Mouse (Mus musculus) frontal cortex, postnatal 14 days (tissue): ENCODE measurements at regions not wholly inside any gene's neighbourhood (a gene's known extent, or its start where the extent isn't known, plus 50 kb on each side); places are given as distances from the start of the nearest gene placed in this dataset.

Source experiments
- DNase-seq, 2 experiments: peaks; one replicate each; pipeline ENCODE4 v3.0.0; 2022; ENCODE audit warnings: low spot score in 2 of 2

- DNase-seq = peak; percentile 14 to 23
Measured at GRCm38 (mm10) chr12:42987018-42987606, 1223.0 kb downstream of the Dnajb9 start.

- no peak for DNase-seq
Measured at GRCm38 (mm10) chr12:42986505-42986904, 1223.6 kb downstream of the Dnajb9 start.

GRCm38 (mm10) chr12:42986096-42986495 is 1224.0 kb downstream of the Dnajb9 start:
- DNase-seq = no peak

DNA sequence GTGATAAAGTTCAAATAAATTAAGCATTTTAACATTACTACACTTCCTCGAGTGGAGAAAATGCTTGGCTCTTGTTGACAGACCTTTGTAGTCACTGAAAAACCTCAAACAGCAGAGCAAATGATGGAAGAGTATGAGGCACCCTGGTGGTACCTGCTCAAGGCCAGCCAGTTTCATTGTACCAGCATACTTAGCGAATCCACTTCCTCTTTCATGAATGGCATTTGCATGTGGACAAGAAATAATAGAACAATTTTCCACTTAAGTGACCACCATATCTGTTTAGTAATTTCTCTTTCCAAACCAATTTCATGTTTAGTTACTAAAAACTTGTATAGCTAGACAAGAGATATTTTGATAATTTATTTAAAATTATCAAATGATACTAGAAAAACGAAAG is 1231.3 kb downstream of the Dnajb9 start:
- no peak for DNase-seq

DNA sequence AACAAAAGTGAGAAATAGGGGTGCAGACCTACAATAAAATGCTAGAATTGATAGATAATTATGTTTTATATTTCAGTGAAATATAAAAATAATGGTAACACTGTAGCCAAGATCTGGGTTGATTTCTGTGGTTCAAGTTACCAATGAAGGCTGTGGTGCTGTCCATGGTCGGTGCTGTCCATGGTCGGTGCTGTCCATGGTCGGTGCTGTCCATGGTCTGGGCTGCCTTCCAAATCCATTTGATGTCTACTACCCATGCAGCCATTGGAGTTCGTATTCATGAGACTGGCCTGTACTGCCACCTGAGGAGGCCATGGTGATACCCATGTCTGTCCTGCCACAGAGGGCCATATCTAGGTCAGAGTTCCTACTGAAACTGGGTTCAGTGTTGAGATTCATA is 1237.4 kb downstream of the Dnajb9 start:
- DNase-seq = no peak

GRCm38 (mm10) chr12:42961535-42961934 is 1248.6 kb downstream of the Dnajb9 start:
- DNase-seq = no peak

GRCm38 (mm10) chr12:42947961-42948360 is 1262.2 kb downstream of the Dnajb9 start:
- no peak for DNase-seq

- no peak for DNase-seq
Measured at GRCm38 (mm10) chr12:42914374-42914773, 1295.8 kb downstream of the Dnajb9 start.
